Mouse (Mus musculus) bone marrow macrophage, adult 2 months (primary cell): ENCODE results near the gene Gm13271.

Experiments
- CTCF ChIP-seq: IDR thresholded peaks from 2 replicates; pipeline ENCODE4 v1.5.1; 2012; ENCODE audit warnings: low read depth, mild to moderate bottlenecking, low read length, moderate library complexity
- POLR2A ChIP-seq: IDR thresholded peaks from 2 replicates; pipeline ENCODE4 v1.6.1; 2012; ENCODE audit warnings: mild to moderate bottlenecking, low read depth, low read length, borderline replicate concordance

DNA sequence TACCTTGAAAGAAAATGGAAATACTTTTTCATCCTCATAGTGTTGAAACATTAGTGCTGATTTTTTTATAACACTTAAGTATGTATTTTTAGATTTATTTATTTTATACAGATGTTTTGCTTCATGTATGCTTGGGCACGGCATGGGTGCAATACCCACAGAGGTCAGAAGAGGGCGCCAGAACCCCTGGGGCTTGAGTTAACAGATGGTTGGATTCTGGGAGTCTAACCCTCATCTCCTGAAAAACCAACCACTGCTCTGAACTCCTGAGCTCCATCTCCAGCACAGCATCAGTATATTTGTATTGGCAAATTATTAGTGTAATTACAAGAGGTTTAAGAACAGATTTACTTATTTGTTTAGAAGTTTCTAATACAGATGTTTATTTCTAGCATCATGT, 16.2 kb upstream of the Gm13271 start:
- TF ChIP-seq CTCF (peak; percentile 90), POLR2A (no peak)
